Mouse (Mus musculus) heart, postnatal 36 days (tissue): ENCODE results near the gene Cpsf3. TPM values are rescaled to one million over a fixed set of nuclear protein-coding genes. Genes with fewer than 3 reads are reported as not detected.

Source experiments
- DNase-seq, 2 experiments: peaks; one replicate each; pipeline ENCODE4 v3.0.0; 2021 to 2022
- intact Hi-C: fragments of 180-260 bp; cut with DNase I; formaldehyde crosslinking; loops from one replicate; pipeline ENCODE4 v1.15.1; 2025
- total RNA-seq, 2 experiments: library from RNA; stranded (reverse); gene quantifications; 2 replicates each; pipeline ENCODE4 v1.2.3; 2021

The Cpsf3 gene
- total RNA-seq, 2 experiments from 2014 or later: 37.3 to 37.7 TPM

DNA sequence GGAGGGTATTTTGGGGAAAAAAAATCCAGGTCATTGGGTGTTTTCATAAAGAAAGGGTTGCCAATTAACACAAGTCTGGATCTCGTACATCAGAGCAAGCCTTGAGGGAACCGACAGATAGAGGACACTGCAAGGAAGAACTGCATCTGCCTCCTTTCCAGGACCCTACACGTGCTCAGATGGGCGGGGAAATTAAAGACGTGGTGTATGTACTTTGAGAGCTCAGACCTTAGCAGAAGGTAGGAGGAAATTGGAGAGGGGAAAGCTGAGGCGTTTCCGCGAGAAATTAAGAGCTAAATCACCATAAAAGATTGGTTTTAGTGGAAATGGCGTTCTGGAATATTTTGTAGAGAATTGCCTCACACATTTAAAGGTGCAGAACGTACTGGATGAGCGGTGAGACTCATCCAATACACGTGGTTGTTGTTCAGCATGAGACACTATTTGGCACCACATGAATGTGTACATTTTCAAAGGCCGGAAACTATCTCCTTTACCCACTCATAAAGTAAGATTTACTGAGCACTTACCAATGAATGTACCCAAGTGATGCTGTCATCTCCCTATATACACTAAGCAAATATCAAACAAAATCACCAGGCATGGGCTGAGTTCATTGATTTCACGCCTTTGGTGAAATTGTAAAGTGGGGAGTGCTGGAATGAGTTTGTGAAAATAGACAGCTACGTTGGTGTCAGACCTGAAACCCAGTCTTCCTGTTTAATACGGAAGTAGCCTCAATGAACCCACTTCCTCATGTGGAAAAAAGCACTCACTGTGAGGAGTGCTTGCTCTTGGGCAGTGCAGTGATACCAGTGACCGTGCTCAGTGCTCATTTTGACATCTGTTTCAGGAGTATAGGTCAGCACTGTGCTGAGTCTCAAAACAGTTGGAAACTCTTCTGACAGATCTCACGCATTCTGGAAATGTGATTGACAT lies 1.8 kb downstream of the Cpsf3 start:
- DNase-seq: no peak
- intact Hi-C loops: loop anchor here (2.0 kb wide), 2 partner anchors 30 to 130 kb away; partner anchors contain the start of genes Iah1 and Ywhaq

DNA sequence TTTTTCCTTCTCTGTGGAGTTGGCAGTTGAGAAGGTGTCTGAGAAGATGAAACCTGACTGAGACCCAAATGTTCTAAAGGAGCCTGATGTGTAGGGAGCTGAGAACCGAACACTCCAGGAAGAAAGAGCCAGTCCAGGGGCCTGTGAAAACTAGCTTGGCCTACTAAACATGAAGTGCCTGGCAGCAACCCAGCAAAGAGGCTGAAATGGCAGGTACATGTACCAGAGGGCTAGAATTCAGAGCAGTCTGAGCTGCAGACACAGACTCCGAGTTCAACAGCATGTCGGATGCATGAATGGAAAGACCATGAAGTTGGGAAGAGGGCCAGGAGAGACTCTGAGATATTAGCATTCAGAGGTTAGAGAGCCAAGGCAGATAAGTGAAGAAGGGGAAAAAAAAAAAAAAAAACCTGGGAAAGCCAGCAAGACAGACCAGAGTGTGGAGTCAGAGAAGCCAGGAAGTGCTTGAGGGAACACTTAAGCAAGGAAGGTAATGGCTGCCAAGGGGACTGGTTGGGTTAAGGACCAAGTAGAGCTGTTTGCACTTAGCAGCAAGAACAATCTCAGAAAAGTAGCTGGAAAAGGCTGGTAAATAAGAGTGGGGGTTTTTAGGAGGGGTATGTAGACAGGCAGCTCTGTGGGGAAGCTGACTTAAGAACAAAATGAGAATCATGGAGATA lies 3.7 kb downstream of the Cpsf3 start:
- DNase-seq: no peak
- intact Hi-C loops: no loop called here

- intact Hi-C loops: no loop called here
- DNase-seq: no peak
These were observed 4.5 kb downstream of the Cpsf3 start for GRCm38 (mm10) chr12:21289651-21290050.

- no peak for DNase-seq
- intact Hi-C loops: no loop called here
These were observed 13.7 kb downstream of the Cpsf3 start for GRCm38 (mm10) chr12:21298856-21299255.

GRCm38 (mm10) chr12:21301324-21301723 lies 16.1 kb downstream of the Cpsf3 start:
- intact Hi-C loops: no loop called here
- DNase-seq: peak; percentile 20 to 30

DNA sequence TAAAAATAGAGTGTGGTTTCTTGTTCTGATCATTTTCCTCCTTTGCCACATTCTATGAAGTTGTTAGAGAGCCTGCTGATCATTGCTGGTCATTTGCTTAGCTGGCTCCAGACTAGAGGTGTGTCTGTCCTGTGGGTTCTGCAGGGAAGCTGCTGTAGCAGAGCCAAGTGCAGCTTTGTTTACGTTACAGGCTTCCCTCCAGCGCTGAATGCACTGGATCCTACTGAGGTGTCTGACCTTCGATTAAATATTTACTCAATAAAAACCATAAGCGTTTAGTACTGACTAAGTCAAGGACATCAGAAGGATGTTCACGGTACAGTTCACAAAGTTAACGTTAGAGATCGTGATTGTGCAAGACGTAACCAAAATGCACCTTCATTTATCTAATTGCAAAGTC lies 16.7 kb downstream of the Cpsf3 start:
- intact Hi-C loops: no loop called here
- no peak for DNase-seq

DNA sequence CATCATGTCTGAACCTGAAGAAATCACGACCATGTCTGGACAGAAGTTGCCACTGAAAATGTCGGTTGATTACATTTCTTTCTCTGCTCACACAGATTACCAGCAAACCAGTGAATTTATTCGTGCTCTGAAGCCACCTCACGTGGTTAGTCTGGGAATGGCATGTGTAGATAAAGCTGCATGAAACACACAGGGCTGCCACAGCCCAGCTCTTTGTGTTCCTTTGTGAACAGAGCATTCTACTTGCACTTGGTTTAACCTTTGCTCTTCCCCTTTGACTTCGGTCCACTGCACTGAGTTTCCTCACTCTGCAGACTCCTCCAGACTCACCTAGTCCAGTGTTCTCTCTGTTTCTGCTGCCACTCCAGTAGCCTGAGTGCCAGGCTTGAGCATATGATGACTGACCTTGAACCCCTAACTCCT lies 17.2 kb downstream of the Cpsf3 start:
- no peak for DNase-seq
- intact Hi-C loops: no loop called here

- no peak for DNase-seq
- intact Hi-C loops: no loop called here
These were observed 20.6 kb downstream of the Cpsf3 start for GRCm38 (mm10) chr12:21305741-21306140.

DNA sequence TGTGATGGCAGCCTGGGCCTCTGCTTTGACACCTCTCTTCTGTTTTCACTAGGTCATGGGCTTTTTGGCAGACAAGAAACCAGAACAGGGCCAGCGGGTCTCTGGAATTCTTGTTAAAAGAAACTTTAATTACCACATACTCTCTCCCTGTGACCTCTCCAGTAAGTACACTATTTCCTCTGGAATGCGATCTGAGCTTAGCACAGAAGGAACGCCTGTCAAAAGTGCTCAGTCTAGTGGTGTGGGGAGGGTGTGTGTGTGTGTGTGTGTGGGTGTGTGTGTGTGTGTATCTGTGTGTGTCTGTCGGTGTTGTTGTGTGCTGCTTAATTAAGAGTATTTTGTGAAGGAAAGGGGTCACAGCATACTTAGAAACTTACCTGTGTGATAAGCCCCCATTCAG lies 21.5 kb downstream of the Cpsf3 start:
- intact Hi-C loops: no loop called here
- DNase-seq: no peak

- intact Hi-C loops: loop anchor here (10.0 kb wide), 2 partner anchors 303 to 387 kb away; no protein-coding TSS in a partner anchor
These were observed 27.0 kb downstream of the Cpsf3 start for GRCm38 (mm10) chr12:21312201-21312600.

DNA sequence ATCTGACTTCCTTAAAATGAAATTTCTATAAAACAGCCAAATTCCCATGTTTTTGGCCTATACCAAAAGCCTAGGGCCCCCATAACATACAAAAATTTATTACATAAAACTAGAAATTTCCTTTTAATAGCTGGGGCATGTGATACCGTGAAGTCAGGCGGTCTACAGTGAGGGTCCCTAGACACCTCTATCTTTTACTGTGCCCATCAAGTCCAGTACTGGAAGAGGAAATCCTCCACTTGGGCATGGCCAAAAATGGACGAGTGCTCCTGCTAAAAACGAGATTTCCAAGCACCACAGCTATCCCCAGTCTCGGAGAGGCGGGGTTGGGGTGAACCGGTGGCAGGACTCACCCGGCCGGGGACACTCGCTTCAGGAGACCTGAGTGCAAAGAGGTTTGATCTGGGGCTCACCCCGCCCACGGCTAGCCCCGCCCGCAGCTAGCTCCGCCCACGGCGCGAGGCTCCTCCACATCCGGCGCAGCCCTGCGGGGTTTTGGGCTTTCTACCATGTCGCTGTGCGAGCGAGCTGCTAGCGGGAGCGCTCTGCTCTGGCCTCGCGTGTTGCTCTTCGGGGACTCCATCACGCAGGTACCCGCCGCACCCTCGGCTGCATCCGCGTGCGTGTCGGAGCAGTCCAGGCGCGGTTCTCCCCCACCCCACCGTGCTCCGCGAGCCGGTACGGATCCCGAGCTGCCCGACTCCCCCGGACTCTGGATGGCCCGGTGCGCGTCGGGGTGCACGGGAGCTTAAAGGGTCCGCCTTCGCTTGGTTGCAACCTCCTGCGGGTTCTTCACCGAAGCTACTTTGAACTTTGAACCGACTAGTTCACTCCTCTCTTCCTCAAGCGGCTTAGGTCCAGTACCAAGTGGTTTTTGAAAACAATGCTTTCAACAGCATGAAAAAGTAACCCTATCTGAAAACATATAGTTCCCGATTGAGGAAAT lies 31.0 kb downstream of the Cpsf3 start, which contains the start of gene Iah1:
Gene Iah1 (plus strand): TSS at position 467 of the 946 bp plus-strand sequence.
- intact Hi-C loops: loop anchor here (2.0 to 10.0 kb wide), 4 partner anchors 29 to 391 kb away; partner anchors contain the start of genes Adam17 and Itgb1bp1
- DNase-seq: peak; percentile 87

More at GRCm38 (mm10) chr12:21312201-21312600, 27.0 kb downstream of the Cpsf3 start:
- no peak for DNase-seq

DNA sequence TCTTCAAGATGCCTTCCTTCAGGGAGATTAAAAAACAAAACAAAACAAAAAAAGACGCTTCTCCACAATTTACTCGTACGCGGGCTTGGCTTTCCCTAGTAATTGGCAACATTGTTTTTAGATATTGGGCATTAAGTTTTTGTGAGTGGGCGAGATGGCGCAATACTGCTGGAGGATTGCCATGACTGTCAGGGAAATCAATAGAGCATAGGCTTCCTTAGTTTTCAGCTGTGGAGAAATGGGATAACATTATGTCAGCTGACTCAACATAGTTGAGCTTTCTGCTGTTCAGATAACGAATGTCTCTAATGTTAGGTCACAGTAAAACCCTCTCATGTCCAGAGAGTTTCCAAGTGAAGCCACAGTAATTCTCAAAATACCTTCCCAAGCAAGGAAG lies 31.7 kb downstream of the Cpsf3 start:
- intact Hi-C loops: loop anchor here (2.0 to 10.0 kb wide), 4 partner anchors 30 to 392 kb away; partner anchors contain the start of genes Adam17 and Itgb1bp1
- DNase-seq: peak; percentile 64 to 68

DNA sequence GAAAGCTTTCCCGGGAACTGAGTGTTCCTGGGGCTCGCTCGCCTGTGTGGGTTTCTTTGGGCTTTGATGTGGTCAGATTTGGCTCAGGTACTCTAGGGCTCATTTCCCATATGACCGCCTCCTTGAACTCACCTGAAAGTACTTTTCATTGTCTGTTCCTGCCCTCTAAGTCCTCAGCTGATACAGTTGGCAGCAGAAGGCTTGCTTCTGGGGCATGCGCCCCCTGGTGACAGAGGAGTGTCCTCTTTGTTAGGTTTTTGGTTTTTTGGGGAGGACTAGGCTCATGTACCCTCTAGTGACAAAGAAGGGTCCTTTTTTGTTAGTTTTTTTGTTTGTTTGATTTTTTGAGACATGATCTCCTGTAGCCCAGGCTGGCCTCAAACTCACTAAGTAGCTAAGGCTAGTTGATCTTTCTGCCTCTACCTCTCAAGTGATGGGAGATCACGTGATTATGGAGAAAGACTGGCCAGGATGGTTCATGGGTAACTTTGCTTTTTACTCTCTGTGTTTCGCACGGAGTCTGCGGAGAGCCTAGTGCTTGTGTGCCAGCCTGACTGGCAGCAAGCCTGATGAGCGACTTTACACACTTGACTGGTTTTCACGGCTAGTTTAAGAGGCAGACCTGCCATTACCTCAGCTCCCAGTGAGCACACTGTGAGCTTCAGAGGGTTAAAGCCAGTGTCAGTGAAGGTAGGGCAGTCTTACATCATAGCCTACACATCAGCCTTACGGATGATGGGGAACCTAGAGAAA lies 33.1 kb downstream of the Cpsf3 start:
- DNase-seq: peak; percentile 60 to 68
- intact Hi-C loops: loop anchor here (5.0 to 10.0 kb wide), 3 partner anchors 54 to 394 kb away; partner anchors contain the start of gene Adam17

DNA sequence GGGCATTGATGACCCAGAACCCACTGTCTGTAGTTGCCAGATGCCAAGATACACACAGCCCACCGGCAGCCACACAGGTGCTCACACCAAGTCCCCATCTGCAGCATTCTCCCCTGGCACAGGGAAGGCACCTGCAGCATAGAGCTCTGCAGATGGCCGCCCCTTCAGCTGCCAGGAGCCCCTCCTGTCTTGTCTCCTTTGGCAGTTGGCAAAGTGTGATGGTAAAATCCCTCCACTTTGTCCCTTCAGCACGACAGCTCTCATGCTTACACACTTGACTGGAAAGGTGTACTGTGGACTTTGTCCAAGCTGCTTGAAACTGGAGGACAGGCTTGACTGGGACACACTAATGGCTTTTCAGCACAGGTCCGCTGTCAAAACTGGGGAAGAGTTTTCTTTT lies 35.1 kb downstream of the Cpsf3 start:
- no peak for DNase-seq
- intact Hi-C loops: no loop called here

- no peak for DNase-seq
- intact Hi-C loops: no loop called here
These were observed 36.0 kb downstream of the Cpsf3 start for GRCm38 (mm10) chr12:21321170-21321569.

- no peak for DNase-seq
- intact Hi-C loops: no loop called here
These were observed 37.1 kb downstream of the Cpsf3 start for GRCm38 (mm10) chr12:21322296-21322695.

DNA sequence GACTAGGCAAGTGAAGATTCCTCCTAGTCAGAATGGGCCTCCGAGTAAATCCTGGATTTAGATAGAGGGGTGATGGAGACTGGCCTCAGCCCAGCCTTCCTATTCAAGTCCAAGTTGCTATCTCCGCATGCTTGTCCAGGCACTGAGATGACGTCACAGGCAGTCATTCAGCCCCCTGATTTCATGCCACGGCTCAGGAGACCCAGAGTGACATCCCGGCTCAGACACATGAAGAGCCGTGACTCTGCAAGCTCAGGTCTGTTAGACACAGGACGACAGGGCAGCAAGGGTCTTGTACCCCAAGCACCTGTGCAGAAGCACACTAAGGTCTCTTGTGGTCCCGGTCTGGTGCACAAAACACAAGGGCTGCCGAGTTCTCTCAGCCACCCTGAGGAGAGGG lies 37.7 kb downstream of the Cpsf3 start:
- no peak for DNase-seq
- intact Hi-C loops: no loop called here

GRCm38 (mm10) chr12:21324101-21324500 lies 38.9 kb downstream of the Cpsf3 start:
- intact Hi-C loops: no loop called here
- DNase-seq: no peak

GRCm38 (mm10) chr12:21325266-21325665 lies 40.1 kb downstream of the Cpsf3 start:
- no peak for DNase-seq
- intact Hi-C loops: no loop called here
